Mouse (Mus musculus): ENCODE data around the gene Jsrp1. TPM values are rescaled to one million over a fixed set of nuclear protein-coding genes. Genes with fewer than 3 reads are reported as not detected.

The Jsrp1 gene
- polyA plus RNA-seq, 1 experiment, result not detected

- WGBS, result 74% methylated on average over 34 of the region's 34 CpGs
- peak overlapping the region; percentile 26 for H3K4me3 ChIP-seq (ENCODE audit: control insufficient read depth, insufficient read depth, low read length)
- no peak for DNase-seq
- H3K4me1 ChIP-seq (replicated peaks; ENCODE audit: control insufficient read depth, insufficient read depth, low read length), result peaks cover 16% of the 10 kb centered on the region
- H3K27me3 ChIP-seq (ENCODE audit: control insufficient read depth, insufficient read depth, low read length), result peaks cover 21% of the 10 kb centered on the region
- no peak overlapping the region for H3K27ac ChIP-seq (ENCODE audit: control insufficient read depth, insufficient read depth, low read length)
- peaks cover 19% of the 10 kb centered on the region for H3K36me3 ChIP-seq (ENCODE audit: control insufficient read depth, insufficient read depth, low read length)
- TF ChIP-seq POLR2A (IDR thresholded peaks at IDR 0.05; ENCODE audit: control insufficient read depth, extremely low read depth, insufficient read depth, low read length, poor library complexity) (no peak), CTCF (IDR thresholded peaks at IDR 0.05; ENCODE audit: borderline replicate concordance, control insufficient read depth, extremely low read depth, insufficient read depth, low read length, poor library complexity) (no peak)
Measured at GRCm38 (mm10) chr10:80806341-80807056, 6.8 kb downstream of the Jsrp1 start.

DNA sequence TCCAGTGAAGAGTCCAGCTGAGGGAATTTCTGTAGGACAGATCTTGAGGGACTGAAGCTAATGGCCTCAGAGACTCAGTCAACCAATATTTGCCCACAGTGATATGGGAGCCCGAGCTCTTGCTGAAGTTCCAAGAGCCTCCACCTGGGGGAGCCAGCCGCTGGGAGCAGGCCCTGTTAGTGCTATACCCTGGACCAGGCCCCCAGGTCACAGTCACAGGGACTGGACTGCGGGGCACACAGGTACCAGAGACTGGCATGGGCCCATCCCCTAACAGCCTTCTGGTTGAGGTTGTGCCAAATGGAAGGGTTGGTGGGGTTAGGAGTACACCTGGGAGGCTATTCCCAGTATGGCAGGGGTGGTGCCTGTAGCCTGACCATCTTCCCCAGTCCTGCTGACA is 7.4 kb downstream of the Jsrp1 start:
- Histone ChIP-seq H3K36me3 (ENCODE audit: control insufficient read depth, insufficient read depth, low read length) (peaks cover 23% of the 10 kb centered on the region), H3K27ac (ENCODE audit: control insufficient read depth, insufficient read depth, low read length) (no peak overlapping the region), H3K4me3 (ENCODE audit: control insufficient read depth, insufficient read depth, low read length) (no peak overlapping the region), H3K27me3 (ENCODE audit: control insufficient read depth, insufficient read depth, low read length) (peaks cover 21% of the 10 kb centered on the region), H3K4me1 (replicated peaks; ENCODE audit: control insufficient read depth, insufficient read depth, low read length) (peaks cover 16% of the 10 kb centered on the region)
- peak; percentile 72 for DNase-seq
- 17% methylated on average over 3 of the region's 3 CpGs for WGBS
- TF ChIP-seq POLR2A (IDR thresholded peaks at IDR 0.05; ENCODE audit: control insufficient read depth, extremely low read depth, insufficient read depth, low read length, poor library complexity) (no peak), CTCF (IDR thresholded peaks at IDR 0.05; ENCODE audit: borderline replicate concordance, control insufficient read depth, extremely low read depth, insufficient read depth, low read length, poor library complexity) (peak; percentile 74)

DNA sequence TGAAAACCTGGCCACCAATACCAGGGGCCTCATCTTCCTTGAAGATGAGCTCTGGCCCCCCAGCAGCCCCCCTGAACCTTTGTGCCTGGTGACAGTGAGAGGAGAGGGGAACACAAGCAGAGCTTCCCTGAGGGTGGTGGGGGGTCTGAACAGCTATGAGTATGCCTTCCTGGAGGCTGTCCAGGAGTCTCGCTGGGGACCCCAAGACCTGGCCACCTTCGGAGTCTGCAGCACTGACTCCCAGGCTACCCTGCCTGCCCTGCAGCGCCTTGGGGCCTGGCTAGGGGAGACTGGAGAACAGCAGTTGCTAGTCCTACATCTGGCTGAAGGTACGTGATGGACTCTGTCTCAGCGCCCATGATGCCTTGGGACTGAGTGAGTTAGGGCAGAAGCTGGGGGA is 8.0 kb downstream of the Jsrp1 start:
- 93% methylated on average over 5 of the region's 5 CpGs for WGBS
- peaks cover 20% of the 10 kb centered on the region for H3K27me3 ChIP-seq (ENCODE audit: control insufficient read depth, insufficient read depth, low read length)
- TF ChIP-seq CTCF (IDR thresholded peaks at IDR 0.05; ENCODE audit: borderline replicate concordance, control insufficient read depth, extremely low read depth, insufficient read depth, low read length, poor library complexity), result no peak
- no peak for TF ChIP-seq POLR2A (IDR thresholded peaks at IDR 0.05; ENCODE audit: control insufficient read depth, extremely low read depth, insufficient read depth, low read length, poor library complexity)
- peaks cover 23% of the 10 kb centered on the region for H3K36me3 ChIP-seq (ENCODE audit: control insufficient read depth, insufficient read depth, low read length)
- H3K4me1 ChIP-seq (replicated peaks; ENCODE audit: control insufficient read depth, insufficient read depth, low read length), result peaks cover 16% of the 10 kb centered on the region
- no peak overlapping the region for H3K4me3 ChIP-seq (ENCODE audit: control insufficient read depth, insufficient read depth, low read length)
- DNase-seq, result no peak
- no peak overlapping the region for H3K27ac ChIP-seq (ENCODE audit: control insufficient read depth, insufficient read depth, low read length)

GRCm38 (mm10) chr10:80804916-80805315 is 8.4 kb downstream of the Jsrp1 start, which contains the start of gene Amh:
Amh (plus strand) TSS chr10:80805243.
- Histone ChIP-seq H3K27me3 (ENCODE audit: control insufficient read depth, insufficient read depth, low read length) (peaks cover 16% of the 10 kb centered on the region), H3K36me3 (ENCODE audit: control insufficient read depth, insufficient read depth, low read length) (peaks cover 23% of the 10 kb centered on the region), H3K4me1 (replicated peaks; ENCODE audit: control insufficient read depth, insufficient read depth, low read length) (peaks cover 19% of the 10 kb centered on the region), H3K4me3 (ENCODE audit: control insufficient read depth, insufficient read depth, low read length) (no peak within 1 kb of the TSS), H3K27ac (ENCODE audit: control insufficient read depth, insufficient read depth, low read length) (no peak within 1 kb of the TSS)
- TF ChIP-seq POLR2A (IDR thresholded peaks at IDR 0.05; ENCODE audit: control insufficient read depth, extremely low read depth, insufficient read depth, low read length, poor library complexity) (no peak), CTCF (IDR thresholded peaks at IDR 0.05; ENCODE audit: borderline replicate concordance, control insufficient read depth, extremely low read depth, insufficient read depth, low read length, poor library complexity) (no peak)
- no peak for DNase-seq
- WGBS, result 91% methylated on average over 6 of the region's 6 CpGs

DNA sequence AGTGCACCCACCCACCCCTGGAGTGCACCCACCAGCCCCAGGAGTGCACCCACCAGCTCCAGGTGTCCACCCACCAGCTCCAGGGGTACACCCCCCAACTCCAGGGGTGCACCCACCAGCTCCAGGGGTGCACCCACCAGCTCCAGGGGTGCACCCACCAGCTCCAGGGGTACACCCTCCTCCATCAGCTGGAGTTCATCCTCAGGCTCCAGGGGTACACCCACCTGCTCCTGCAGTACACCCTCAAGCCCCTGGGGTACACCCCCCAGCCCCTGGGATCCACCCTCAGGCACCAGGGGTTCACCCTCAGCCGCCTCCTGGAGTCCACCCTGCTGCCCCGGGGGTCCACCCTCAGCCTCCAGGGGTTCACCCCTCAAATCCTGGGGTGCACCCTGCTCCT is 9.0 kb downstream of the Jsrp1 start:
- Histone ChIP-seq H3K4me1 (replicated peaks; ENCODE audit: control insufficient read depth, insufficient read depth, low read length) (peaks cover 22% of the 10 kb centered on the region), H3K4me3 (ENCODE audit: control insufficient read depth, insufficient read depth, low read length) (no peak overlapping the region), H3K36me3 (ENCODE audit: control insufficient read depth, insufficient read depth, low read length) (peaks cover 23% of the 10 kb centered on the region), H3K27ac (ENCODE audit: control insufficient read depth, insufficient read depth, low read length) (no peak overlapping the region), H3K27me3 (ENCODE audit: control insufficient read depth, insufficient read depth, low read length) (peaks cover 13% of the 10 kb centered on the region)
- WGBS, result 100% methylated on average over 2 of the region's 2 CpGs
- DNase-seq, result no peak
- TF ChIP-seq CTCF (IDR thresholded peaks at IDR 0.05; ENCODE audit: borderline replicate concordance, control insufficient read depth, extremely low read depth, insufficient read depth, low read length, poor library complexity) (no peak), POLR2A (IDR thresholded peaks at IDR 0.05; ENCODE audit: control insufficient read depth, extremely low read depth, insufficient read depth, low read length, poor library complexity) (no peak)

- no peak for DNase-seq
- Histone ChIP-seq H3K27ac (ENCODE audit: control insufficient read depth, insufficient read depth, low read length) (no peak overlapping the region), H3K27me3 (ENCODE audit: control insufficient read depth, insufficient read depth, low read length) (no peaks in the 10 kb centered on the region; the same call in 1 of the 2 replicates), H3K4me1 (replicated peaks; ENCODE audit: control insufficient read depth, insufficient read depth, low read length) (peaks cover 22% of the 10 kb centered on the region), H3K4me3 (ENCODE audit: control insufficient read depth, insufficient read depth, low read length) (no peak overlapping the region), H3K36me3 (ENCODE audit: control insufficient read depth, insufficient read depth, low read length) (peaks cover 23% of the 10 kb centered on the region)
- 96% methylated on average over 3 of the region's 3 CpGs for WGBS
- TF ChIP-seq CTCF (IDR thresholded peaks at IDR 0.05; ENCODE audit: borderline replicate concordance, control insufficient read depth, extremely low read depth, insufficient read depth, low read length, poor library complexity) (no peak), POLR2A (IDR thresholded peaks at IDR 0.05; ENCODE audit: control insufficient read depth, extremely low read depth, insufficient read depth, low read length, poor library complexity) (no peak)
Measured at GRCm38 (mm10) chr10:80802996-80803395, 10.3 kb downstream of the Jsrp1 start.
